In the genomic region with DNA sequence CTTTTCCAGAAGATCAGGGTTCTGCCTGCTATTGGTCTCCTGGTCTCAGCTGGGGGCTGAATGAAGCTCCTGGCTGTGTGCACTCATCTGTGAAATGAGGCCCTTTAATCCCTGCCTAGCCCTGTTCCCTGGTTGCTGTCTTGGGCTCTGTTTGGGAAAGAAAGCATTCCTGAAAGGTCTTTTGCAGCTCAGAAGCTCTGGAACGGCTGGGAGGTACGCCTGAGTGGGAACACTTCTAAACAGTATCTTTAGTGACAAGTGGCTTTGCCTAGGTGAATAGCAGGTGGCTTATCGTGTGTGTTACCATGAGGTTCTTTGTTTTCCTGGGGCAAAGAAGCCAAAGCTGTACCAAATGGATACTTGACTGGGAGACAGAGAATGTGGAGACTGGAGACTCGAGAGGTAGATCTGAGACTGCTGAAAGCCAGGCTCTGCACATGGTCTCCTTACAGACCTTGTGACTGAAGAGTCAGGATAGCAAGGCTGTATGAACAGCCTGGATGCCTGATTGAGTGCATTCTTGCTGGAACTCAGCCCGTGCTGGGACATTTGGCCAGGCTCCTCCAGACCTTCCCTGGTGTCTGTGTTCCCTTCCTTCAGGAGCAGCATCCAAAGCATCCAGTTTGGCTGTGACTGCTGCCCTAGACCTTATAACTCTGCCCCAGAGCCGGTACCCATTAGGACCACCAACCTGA, we compare ENCODE assay signal across 8 mouse cellular contexts. TPM values are rescaled to one million over a fixed set of nuclear protein-coding genes. Genes with fewer than 3 reads are reported as not detected.
DNase-seq lines count a peak whose midpoint lies in the region; ATAC-seq and TF ChIP-seq lines count a peak whose summit lies in the region.

No protein-coding gene starts in this region.

- intact Hi-C loops in gastrocnemius, postnatal 14 days (cut with DNase I; ENCODE audit: low total_unique reads): no loop called here

- TF ChIP-seq CTCF in cortical plate, adult 2 months (IDR thresholded peaks at IDR 0.05; ENCODE audit: extremely low read depth, insufficient read depth, low read length): no peak

- no peak for TF ChIP-seq POLR2A in cortical plate, adult 2 months (IDR thresholded peaks at IDR 0.05; ENCODE audit: extremely low read depth, insufficient read depth, low read length)

- H3K4me1 ChIP-seq in heart, embryonic 15.5 days (replicated peaks): peaks cover 48% of the 10 kb centered on the region
- peaks cover 9% of the 10 kb centered on the region for H3K4me1 ChIP-seq in cortical plate, adult 2 months (ENCODE audit: control insufficient read depth, insufficient read depth, low read length)
- peaks cover 39% of the 10 kb centered on the region for H3K4me1 ChIP-seq in midbrain, embryonic 11.5 days (ENCODE audit: control insufficient read depth, insufficient read depth, low read length)

- H3K9me3 ChIP-seq in heart, embryonic 15.5 days (replicated peaks): no peaks in the 10 kb centered on the region
- H3K9me3 ChIP-seq in midbrain, embryonic 11.5 days (ENCODE audit: control insufficient read depth, low read length): no peaks in the 10 kb centered on the region

- peak overlapping the region; percentile 45 for H3K27ac ChIP-seq in heart, embryonic 15.5 days
- peak overlapping the region; percentile 4; the same call in 1 of the 2 replicates for H3K27ac ChIP-seq in cortical plate, adult 2 months (ENCODE audit: insufficient read depth, low read length)
- H3K27ac ChIP-seq in midbrain, embryonic 11.5 days (ENCODE audit: low read depth, low read length): peak overlapping the region; percentile 78

- DNase-seq in heart, adult 18-20 months: no peak
- DNase-seq in kidney, adult 11 months: peak; percentile 53
- peak; percentile 88 for DNase-seq in midbrain, embryonic 11.5 days (ENCODE audit: low spot score, missing footprints)
- DNase-seq in testis, postnatal 14 days (ENCODE audit: low spot score): no peak
- DNase-seq in gastrocnemius, postnatal 14 days: no peak
- no peak for DNase-seq in thymus, postnatal 4 days

- H3K9ac ChIP-seq in heart, embryonic 15.5 days: no peak overlapping the region
- peak overlapping the region; percentile 30 for H3K9ac ChIP-seq in midbrain, embryonic 11.5 days (ENCODE audit: low read length)

- WGBS in heart, embryonic 15.5 days: 39% methylated on average over 6 of the region's 6 CpGs
- 15% methylated on average over 6 of the region's 6 CpGs for WGBS in midbrain, embryonic 11.5 days

- H3K27me3 ChIP-seq in heart, embryonic 15.5 days: no peaks in the 10 kb centered on the region
- H3K27me3 ChIP-seq in midbrain, embryonic 11.5 days (ENCODE audit: control insufficient read depth, insufficient read depth, low read length): no peaks in the 10 kb centered on the region

- H3K36me3 ChIP-seq in heart, embryonic 15.5 days: 0 out of 2 replicates have a peak, but pooled peaks cover 1% of the 10 kb centered on the region
- peaks cover 2% of the 10 kb centered on the region; the same call in 1 of the 2 replicates for H3K36me3 ChIP-seq in midbrain, embryonic 11.5 days (ENCODE audit: control insufficient read depth, insufficient read depth, low read length)

- H3K4me2 ChIP-seq in heart, embryonic 15.5 days: no peak overlapping the region
- H3K4me2 ChIP-seq in midbrain, embryonic 11.5 days: peak overlapping the region; percentile 13; the same call in 1 of the 2 replicates

- ATAC-seq in heart, embryonic 15.5 days (replicated peaks; ENCODE audit: insufficient number of reproducible peaks, insufficient read depth, low FRiP score, low read depth): no peak
- peak; percentile 74; the same call in 1 of the 2 replicates for ATAC-seq in midbrain, embryonic 11.5 days (ENCODE audit: low FRiP score)

- H3K4me3 ChIP-seq in heart, embryonic 15.5 days: no peak overlapping the region
- H3K4me3 ChIP-seq in cortical plate, adult 2 months (ENCODE audit: insufficient read depth, low read length): no peak overlapping the region
- no peak overlapping the region for H3K4me3 ChIP-seq in midbrain, embryonic 11.5 days (ENCODE audit: low read depth, low read length)

RNA-seq across cellular contexts. Expression of a gene that starts 6.3 kb away (rescaled TPM):
- polyA plus RNA-seq in heart, embryonic 15.5 days (2015; fragmentation: Nextera tagmentation; extraction: Ambion mirVana): 7.7 and 11.5 TPM in 2 replicates
- total RNA-seq in heart, adult 18-20 months (2021): 1 to 10 TPM; 4.0 to 4.4 TPM
- 7.8 and 8.0 TPM in 2 replicates for polyA plus RNA-seq in cortical plate, adult 2 months (2012; rRNA removed)
- polyA plus RNA-seq in midbrain, embryonic 11.5 days (2014; fragmentation: Nextera tagmentation; extraction: Ambion mirVana): 17.7 and 21.2 TPM in 2 replicates
- total RNA-seq in gastrocnemius, postnatal 14 days (2021): 1 to 10 TPM; 2.8 to 3.5 TPM

Comparison
In these comparisons a context has a peak if more than half of its experiments do, and no peak if none do; other contexts are left out.
1. H3K27ac ChIP-seq: peak in every context shown above with its lines; median percentile 78 in midbrain, embryonic 11.5 days; 45 in heart, embryonic 15.5 days; 4 in cortical plate, adult 2 months.
2. DNase-seq: peak in kidney, adult 11 months (single experiment) and midbrain, embryonic 11.5 days (single experiment); none in heart, adult 18-20 months (0 of 2), testis, postnatal 14 days (single experiment), gastrocnemius, postnatal 14 days (single experiment) and thymus, postnatal 4 days (single experiment).